Mouse (Mus musculus): Measurements from ENCODE around the gene Stk16. TPM values are rescaled to one million over a fixed set of nuclear protein-coding genes. Genes with fewer than 3 reads are reported as not detected.

Gene Stk16
- polyA plus RNA-seq, 1 experiment from 2014 or later = 96.5 TPM

- Histone ChIP-seq H3K9ac (ENCODE audit: low read length) (no peak overlapping the region), H3K27ac (ENCODE audit: low read length) (peak overlapping the region; percentile 21; the same call in 1 of the 2 replicates), H3K4me1 (ENCODE audit: control insufficient read depth, insufficient read depth, low read length) (peaks cover 20% of the 10 kb centered on the region), H3K27me3 (ENCODE audit: control insufficient read depth, insufficient read depth, low read length) (no peaks in the 10 kb centered on the region), H3K9me3 (replicated peaks; ENCODE audit: control insufficient read depth, low read length) (no peaks in the 10 kb centered on the region), H3K4me2 (ENCODE audit: low read depth, low read length) (no peak overlapping the region), H3K4me3 (ENCODE audit: low read length) (no peak overlapping the region), H3K36me3 (ENCODE audit: control insufficient read depth, insufficient read depth) (peaks cover 24% of the 10 kb centered on the region)
- no peak for ATAC-seq (replicated peaks; ENCODE audit: extremely low read depth, insufficient read depth, low FRiP score)
- 60% methylated on average over 10 of the region's 10 CpGs for WGBS
Measured at GRCm38 (mm10) chr1:75239591-75239990, 29.0 kb downstream of the Stk16 start.

- 93% methylated on average over 14 of the region's 14 CpGs for WGBS
- Histone ChIP-seq H3K9ac (ENCODE audit: low read length) (no peak overlapping the region), H3K4me1 (ENCODE audit: control insufficient read depth, insufficient read depth, low read length) (peaks cover 20% of the 10 kb centered on the region), H3K4me2 (ENCODE audit: low read depth, low read length) (no peak overlapping the region), H3K4me3 (ENCODE audit: low read length) (no peak overlapping the region), H3K27ac (ENCODE audit: low read length) (no peak overlapping the region), H3K36me3 (ENCODE audit: control insufficient read depth, insufficient read depth) (peaks cover 24% of the 10 kb centered on the region), H3K27me3 (ENCODE audit: control insufficient read depth, insufficient read depth, low read length) (no peaks in the 10 kb centered on the region), H3K9me3 (replicated peaks; ENCODE audit: control insufficient read depth, low read length) (no peaks in the 10 kb centered on the region)
- ATAC-seq (replicated peaks; ENCODE audit: extremely low read depth, insufficient read depth, low FRiP score) = no peak
Measured at GRCm38 (mm10) chr1:75243411-75243810, 32.8 kb downstream of the Stk16 start.

- no peak for ATAC-seq (replicated peaks; ENCODE audit: extremely low read depth, insufficient read depth, low FRiP score)
- no peaks in the 10 kb centered on the region for H3K27me3 ChIP-seq (ENCODE audit: control insufficient read depth, insufficient read depth, low read length)
- H3K4me2 ChIP-seq (ENCODE audit: low read depth, low read length) = no peak overlapping the region
- H3K27ac ChIP-seq (ENCODE audit: low read length) = no peak overlapping the region
- no peaks in the 10 kb centered on the region for H3K9me3 ChIP-seq (replicated peaks; ENCODE audit: control insufficient read depth, low read length)
- 89% methylated on average over 12 of the region's 12 CpGs for WGBS
- no peak overlapping the region for H3K9ac ChIP-seq (ENCODE audit: low read length)
- peaks cover 24% of the 10 kb centered on the region for H3K36me3 ChIP-seq (ENCODE audit: control insufficient read depth, insufficient read depth)
- no peak overlapping the region for H3K4me3 ChIP-seq (ENCODE audit: low read length)
- H3K4me1 ChIP-seq (ENCODE audit: control insufficient read depth, insufficient read depth, low read length) = peaks cover 25% of the 10 kb centered on the region
Measured at GRCm38 (mm10) chr1:75244175-75244826, 33.7 kb downstream of the Stk16 start.

- Histone ChIP-seq H3K27me3 (ENCODE audit: control insufficient read depth, insufficient read depth, low read length) (no peaks in the 10 kb centered on the region), H3K27ac (ENCODE audit: low read length) (no peak overlapping the region), H3K4me1 (ENCODE audit: control insufficient read depth, insufficient read depth, low read length) (peaks cover 28% of the 10 kb centered on the region), H3K4me2 (ENCODE audit: low read depth, low read length) (no peak overlapping the region), H3K9me3 (replicated peaks; ENCODE audit: control insufficient read depth, low read length) (no peaks in the 10 kb centered on the region), H3K9ac (ENCODE audit: low read length) (no peak overlapping the region), H3K36me3 (ENCODE audit: control insufficient read depth, insufficient read depth) (peaks cover 20% of the 10 kb centered on the region), H3K4me3 (ENCODE audit: low read length) (no peak overlapping the region)
- WGBS = 28% methylated on average over 4 of the region's 4 CpGs
- ATAC-seq (replicated peaks; ENCODE audit: extremely low read depth, insufficient read depth, low FRiP score) = peak; percentile 30; the same call in 1 of the 2 replicates
Measured at GRCm38 (mm10) chr1:75244836-75245235, 34.2 kb downstream of the Stk16 start.

- WGBS = 80% methylated on average over 16 of the region's 16 CpGs
- peak overlapping the region; percentile 51 for H3K9ac ChIP-seq (ENCODE audit: low read length)
Measured at GRCm38 (mm10) chr1:75247071-75247930, 36.7 kb downstream of the Stk16 start.

GRCm38 (mm10) chr1:75248041-75248772, 37.6 kb downstream of the Stk16 start:
- Histone ChIP-seq H3K36me3 (ENCODE audit: control insufficient read depth, insufficient read depth) (peaks cover 4% of the 10 kb centered on the region; the same call in 1 of the 2 replicates), H3K4me1 (ENCODE audit: control insufficient read depth, insufficient read depth, low read length) (peaks cover 30% of the 10 kb centered on the region), H3K9me3 (replicated peaks; ENCODE audit: control insufficient read depth, low read length) (no peaks in the 10 kb centered on the region), H3K4me2 (ENCODE audit: low read depth, low read length) (peak overlapping the region; percentile 29), H3K4me3 (ENCODE audit: low read length) (no peak overlapping the region), H3K9ac (ENCODE audit: low read length) (peak overlapping the region; percentile 63), H3K27ac (ENCODE audit: low read length) (peak overlapping the region; percentile 97), H3K27me3 (ENCODE audit: control insufficient read depth, insufficient read depth, low read length) (no peaks in the 10 kb centered on the region)
- ATAC-seq (replicated peaks; ENCODE audit: extremely low read depth, insufficient read depth, low FRiP score) = peak; percentile 79
- WGBS = 27% methylated on average over 9 of the region's 9 CpGs

More at GRCm38 (mm10) chr1:75247071-75247930, 36.7 kb downstream of the Stk16 start:
- peak overlapping the region; percentile 97 for H3K27ac ChIP-seq (ENCODE audit: low read length)
- no peaks in the 10 kb centered on the region for H3K9me3 ChIP-seq (replicated peaks; ENCODE audit: control insufficient read depth, low read length)
- peaks cover 4% of the 10 kb centered on the region; the same call in 1 of the 2 replicates for H3K36me3 ChIP-seq (ENCODE audit: control insufficient read depth, insufficient read depth)
- peaks cover 30% of the 10 kb centered on the region for H3K4me1 ChIP-seq (ENCODE audit: control insufficient read depth, insufficient read depth, low read length)
- H3K27me3 ChIP-seq (ENCODE audit: control insufficient read depth, insufficient read depth, low read length) = no peaks in the 10 kb centered on the region
- peak overlapping the region; percentile 29 for H3K4me2 ChIP-seq (ENCODE audit: low read depth, low read length)
- no peak overlapping the region for H3K4me3 ChIP-seq (ENCODE audit: low read length)
- ATAC-seq (replicated peaks; ENCODE audit: extremely low read depth, insufficient read depth, low FRiP score) = no peak

GRCm38 (mm10) chr1:75250498-75250897, 39.9 kb downstream of the Stk16 start:
- Histone ChIP-seq H3K9me3 (replicated peaks; ENCODE audit: control insufficient read depth, low read length) (no peaks in the 10 kb centered on the region), H3K27ac (ENCODE audit: low read length) (no peak overlapping the region), H3K27me3 (ENCODE audit: control insufficient read depth, insufficient read depth, low read length) (no peaks in the 10 kb centered on the region; the same call in 1 of the 2 replicates), H3K36me3 (ENCODE audit: control insufficient read depth, insufficient read depth) (no peaks in the 10 kb centered on the region), H3K4me1 (ENCODE audit: control insufficient read depth, insufficient read depth, low read length) (peaks cover 30% of the 10 kb centered on the region), H3K4me3 (ENCODE audit: low read length) (no peak overlapping the region), H3K4me2 (ENCODE audit: low read depth, low read length) (no peak overlapping the region), H3K9ac (ENCODE audit: low read length) (no peak overlapping the region)
- ATAC-seq (replicated peaks; ENCODE audit: extremely low read depth, insufficient read depth, low FRiP score) = no peak
- 73% methylated on average over 3 of the region's 3 CpGs for WGBS

GRCm38 (mm10) chr1:75251112-75251970, 40.7 kb downstream of the Stk16 start:
- H3K9me3 ChIP-seq (replicated peaks; ENCODE audit: control insufficient read depth, low read length) = no peaks in the 10 kb centered on the region
- H3K27ac ChIP-seq (ENCODE audit: low read length) = no peak overlapping the region
- peak overlapping the region; percentile 17 for H3K4me3 ChIP-seq (ENCODE audit: low read length)
- H3K4me1 ChIP-seq (ENCODE audit: control insufficient read depth, insufficient read depth, low read length) = peaks cover 30% of the 10 kb centered on the region
- no peaks in the 10 kb centered on the region; the same call in 1 of the 2 replicates for H3K27me3 ChIP-seq (ENCODE audit: control insufficient read depth, insufficient read depth, low read length)
- WGBS = 7% methylated on average over 21 of the region's 22 CpGs
- no peaks in the 10 kb centered on the region for H3K36me3 ChIP-seq (ENCODE audit: control insufficient read depth, insufficient read depth)
- peak overlapping the region; percentile 32; the same call in 1 of the 2 replicates for H3K9ac ChIP-seq (ENCODE audit: low read length)
- peak; percentile 16; the same call in 1 of the 2 replicates for ATAC-seq (replicated peaks; ENCODE audit: extremely low read depth, insufficient read depth, low FRiP score)
- H3K4me2 ChIP-seq (ENCODE audit: low read depth, low read length) = peak overlapping the region; percentile 51

Measured in heart, embryonic 16.5 days (tissue).